Mouse (Mus musculus) skeletal muscle tissue, adult 2 months (tissue): ENCODE data around the gene Olfr312.

ENCODE experiments used
- DNase-seq: peaks from one replicate; pipeline ENCODE4 v3.0.0-alpha.2; 2012; ENCODE audit warnings: low read depth, low spot score

The Olfr312 gene

GRCm38 (mm10) chr11:58849731-58850130 lies 20.7 kb downstream of the Olfr312 start:
- no peak for DNase-seq

GRCm38 (mm10) chr11:58860744-58861143 lies 31.7 kb downstream of the Olfr312 start:
- DNase-seq = no peak

DNA sequence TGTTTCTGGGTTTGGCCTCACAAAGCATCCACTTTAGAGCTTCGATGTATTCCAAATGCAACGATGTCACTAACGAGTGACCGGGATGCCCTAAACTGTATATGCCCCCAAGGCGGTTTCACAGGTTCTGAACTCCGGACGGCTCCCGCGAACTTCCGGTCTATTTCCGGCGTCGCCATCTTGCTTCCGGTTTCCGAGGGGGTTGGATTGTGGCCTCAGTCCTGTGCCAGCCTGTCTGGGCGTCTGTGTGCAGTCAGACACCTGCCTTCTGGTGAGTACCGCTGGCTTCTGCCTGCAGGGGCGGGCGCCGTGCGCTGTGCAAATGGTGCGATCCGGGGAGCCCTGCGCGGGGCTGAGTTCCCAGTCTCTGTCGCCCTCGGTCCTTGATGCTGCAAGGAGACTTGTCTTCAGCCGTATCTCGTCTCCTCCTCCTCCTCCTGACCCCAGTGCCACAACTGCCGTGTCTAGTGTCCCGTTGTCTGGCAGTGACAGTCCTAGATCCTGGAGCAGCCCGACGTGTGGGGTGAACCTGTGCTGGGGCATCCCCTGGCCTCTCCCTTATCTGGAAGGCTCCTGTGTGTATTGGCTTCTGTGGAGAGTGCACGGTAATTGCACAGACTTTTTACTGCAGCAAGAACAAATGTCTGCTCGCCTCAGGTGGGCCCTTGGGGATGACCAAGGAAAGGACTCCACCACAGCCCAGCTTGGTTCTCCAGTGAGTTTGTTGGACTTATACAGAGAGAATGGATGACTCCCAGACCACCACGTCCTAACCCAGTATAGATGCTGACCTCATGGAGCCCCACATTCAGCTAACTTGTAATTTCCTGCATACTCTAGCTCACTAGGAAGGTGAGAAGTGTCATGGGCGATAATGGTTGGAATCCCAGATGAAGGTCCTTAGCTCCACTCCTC lies 38.3 kb downstream of the Olfr312 start, which contains the start of gene 2810021J22Rik:
Gene 2810021J22Rik (plus strand): TSS at position 178 of the 915 bp plus-strand sequence.
- peak; percentile 40 for DNase-seq

GRCm38 (mm10) chr11:58867954-58868330 lies 38.9 kb downstream of the Olfr312 start:
- DNase-seq = no peak

DNA sequence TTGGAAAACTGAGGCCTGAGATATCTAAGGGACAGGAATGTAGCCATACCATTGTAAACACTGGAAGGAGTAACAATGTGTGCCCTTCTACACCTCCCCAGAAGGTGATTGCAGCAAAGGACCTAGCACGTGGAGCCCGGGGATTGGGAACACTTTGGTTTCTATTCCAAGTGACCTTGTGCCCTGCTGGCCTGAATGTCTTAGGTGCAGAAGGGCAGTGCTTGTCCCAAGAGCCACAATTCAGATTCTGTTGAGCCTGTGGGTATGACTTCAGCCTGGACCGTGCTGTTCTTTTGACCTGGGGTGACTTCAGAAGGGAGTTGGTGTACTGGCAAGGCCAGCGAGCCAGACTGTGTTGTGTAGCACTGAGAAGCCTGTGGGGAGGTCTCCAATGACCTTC lies 41.9 kb downstream of the Olfr312 start:
- DNase-seq = no peak

DNA sequence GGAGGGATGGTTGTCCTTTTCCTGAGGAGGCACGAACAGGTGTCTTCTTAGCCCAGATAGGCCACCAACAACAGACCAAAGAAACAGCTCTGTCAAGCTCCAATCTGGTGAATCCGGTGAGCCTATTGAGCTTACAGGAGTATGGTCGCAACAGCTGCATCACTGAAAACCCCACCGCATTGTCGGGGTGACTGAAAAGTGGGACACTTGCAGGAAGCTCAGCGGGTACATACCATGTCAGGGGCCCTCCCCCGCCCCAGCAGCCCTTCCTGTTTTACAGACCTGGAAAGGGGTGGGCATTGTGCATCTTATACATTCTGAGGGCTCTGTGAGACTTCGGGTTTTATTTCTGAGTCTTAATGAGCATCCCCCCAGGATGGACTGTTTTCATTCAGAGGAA lies 54.7 kb downstream of the Olfr312 start:
- DNase-seq = no peak
